Mouse (Mus musculus) kidney, postnatal 36 days (tissue): ENCODE results near the gene Ush2a.

Experiments
- DNase-seq, 2 experiments: peaks; one replicate each; pipeline ENCODE4 v3.0.0; 2021 to 2022; ENCODE audit warnings: mixed read lengths in 2 of 2

Gene Ush2a

GRCm38 (mm10) chr1:188387321-188387720, 125.5 kb downstream of the Ush2a start:
- DNase-seq: no peak

- DNase-seq: no peak
Measured at GRCm38 (mm10) chr1:188387820-188388471, 126.1 kb downstream of the Ush2a start.

- no peak for DNase-seq
Measured at GRCm38 (mm10) chr1:188390080-188390479, 128.3 kb downstream of the Ush2a start.

GRCm38 (mm10) chr1:188407176-188407575, 145.4 kb downstream of the Ush2a start:
- DNase-seq: no peak

GRCm38 (mm10) chr1:188407613-188408386, 146.0 kb downstream of the Ush2a start:
- DNase-seq: no peak

- no peak for DNase-seq
Measured at GRCm38 (mm10) chr1:188410547-188410946, 148.7 kb downstream of the Ush2a start.

- DNase-seq: no peak
Measured at GRCm38 (mm10) chr1:188420543-188420942, 158.7 kb downstream of the Ush2a start.

- no peak for DNase-seq
Measured at GRCm38 (mm10) chr1:188428172-188428571, 166.3 kb downstream of the Ush2a start.

- no peak for DNase-seq
Measured at GRCm38 (mm10) chr1:188430689-188431088, 168.9 kb downstream of the Ush2a start.

GRCm38 (mm10) chr1:188447964-188448363, 186.1 kb downstream of the Ush2a start:
- no peak for DNase-seq

- DNase-seq: no peak
Measured at GRCm38 (mm10) chr1:188456466-188457175, 194.8 kb downstream of the Ush2a start.

GRCm38 (mm10) chr1:188457221-188458008, 195.6 kb downstream of the Ush2a start:
- DNase-seq: no peak

- no peak for DNase-seq
Measured at GRCm38 (mm10) chr1:188461203-188461602, 199.4 kb downstream of the Ush2a start.

GRCm38 (mm10) chr1:188464653-188465052, 202.8 kb downstream of the Ush2a start:
- no peak for DNase-seq

- DNase-seq: no peak
Measured at GRCm38 (mm10) chr1:188468371-188468783, 206.6 kb downstream of the Ush2a start.

GRCm38 (mm10) chr1:188504958-188505357, 243.1 kb downstream of the Ush2a start:
- no peak for DNase-seq

GRCm38 (mm10) chr1:188518792-188519191, 257.0 kb downstream of the Ush2a start:
- DNase-seq: no peak

- no peak for DNase-seq
Measured at GRCm38 (mm10) chr1:188527451-188527850, 265.6 kb downstream of the Ush2a start.

- DNase-seq: no peak
Measured at GRCm38 (mm10) chr1:188529606-188530131, 267.8 kb downstream of the Ush2a start.

GRCm38 (mm10) chr1:188537021-188537420, 275.2 kb downstream of the Ush2a start:
- no peak for DNase-seq

- no peak for DNase-seq
Measured at GRCm38 (mm10) chr1:188539621-188540020, 277.8 kb downstream of the Ush2a start.

- no peak for DNase-seq
Measured at GRCm38 (mm10) chr1:188541492-188541891, 279.7 kb downstream of the Ush2a start.

GRCm38 (mm10) chr1:188543364-188543763, 281.5 kb downstream of the Ush2a start:
- no peak for DNase-seq
